Mouse (Mus musculus): Measurements from ENCODE around the gene Utp4. TPM values are rescaled to one million over a fixed set of nuclear protein-coding genes. Genes with fewer than 3 reads are reported as not detected.
A peak's percentile ranks its signal among the peaks of the same experiment; 100 is the strongest.

Gene Utp4
- total and polyA plus RNA-seq, 3 experiments, result 20.5 to 50.1 (median 40.6) TPM

DNA sequence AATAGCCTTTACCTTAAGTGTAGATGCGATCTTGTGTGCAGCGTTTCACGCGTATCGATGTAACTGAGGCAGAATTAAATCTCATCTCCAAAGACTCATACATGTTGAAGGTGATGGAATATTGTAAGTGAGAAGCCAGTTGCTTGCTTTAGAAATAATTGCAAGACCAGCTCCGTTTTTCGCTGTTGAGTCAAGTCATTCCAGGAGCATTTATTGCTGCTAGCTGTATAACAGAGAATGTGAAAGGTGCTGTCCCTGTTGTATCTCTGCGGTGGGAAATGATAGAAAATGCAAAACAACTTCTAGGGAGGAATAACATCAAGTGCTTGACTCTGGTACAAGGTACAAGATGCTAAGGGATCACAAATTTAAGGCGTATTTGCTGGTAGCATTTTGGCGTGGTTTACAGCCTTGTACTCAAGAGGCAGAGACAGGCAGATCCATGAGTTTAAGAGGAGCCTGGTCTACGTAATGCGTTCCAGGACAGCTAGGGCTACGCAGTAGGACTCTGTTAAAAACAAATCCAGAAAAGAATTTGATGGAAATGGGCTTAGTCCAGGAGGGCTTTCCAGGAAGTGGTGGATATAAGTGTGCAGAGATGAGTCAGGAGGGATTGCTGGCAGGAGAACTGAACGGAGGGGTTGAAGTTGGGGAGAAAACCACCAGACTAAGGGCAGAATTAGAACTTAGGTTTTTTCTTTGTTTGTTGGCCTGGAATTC lies 43.8 kb downstream of the Utp4 start:
- no peak for DNase-seq

DNA sequence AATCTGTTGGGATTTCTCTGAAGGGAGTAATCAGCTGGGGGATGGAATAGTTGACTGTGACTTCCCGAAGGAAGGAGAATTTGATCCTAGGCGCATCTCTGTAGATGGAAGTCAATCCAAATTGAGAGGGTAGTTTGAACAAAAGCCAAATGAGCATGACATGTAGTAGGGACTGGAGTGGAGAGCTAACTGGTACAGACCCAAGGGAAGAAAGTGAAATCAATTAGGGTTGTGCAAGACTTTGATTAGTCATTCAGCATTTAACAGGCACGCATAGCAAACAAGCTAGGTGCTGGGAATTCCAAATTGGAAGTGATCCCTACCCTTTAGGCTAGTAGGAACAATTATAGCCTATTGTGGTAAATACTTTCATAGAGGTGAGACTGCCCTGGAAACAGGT lies 48.4 kb downstream of the Utp4 start:
- no peak for DNase-seq

DNA sequence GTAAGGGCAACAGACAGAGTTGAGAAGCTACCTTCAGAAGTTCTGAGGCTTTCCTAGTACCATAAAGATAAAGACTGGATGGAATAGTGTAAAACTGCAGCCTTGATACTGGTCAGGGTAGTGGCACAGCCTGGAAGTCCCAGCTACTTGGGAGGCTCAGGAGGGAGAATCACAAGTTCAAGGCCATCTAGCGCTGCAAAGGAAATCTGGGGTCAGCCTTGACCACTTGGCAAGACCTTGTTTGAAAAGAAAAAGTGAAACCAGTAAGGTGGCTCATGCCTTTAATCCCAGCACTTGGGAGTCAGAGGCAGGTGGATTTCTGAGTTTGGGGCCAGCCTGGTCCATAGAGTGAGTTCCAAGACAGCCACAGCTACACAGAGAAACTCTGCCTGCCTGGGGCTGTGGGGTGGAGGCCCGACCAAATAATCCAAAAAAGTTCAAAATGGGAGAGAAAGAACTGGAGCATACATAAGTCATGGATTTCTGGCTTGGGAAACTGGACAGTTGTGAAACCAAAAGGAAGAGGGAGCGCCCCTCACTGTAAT lies 50.5 kb downstream of the Utp4 start:
- peak; percentile 61 for DNase-seq

DNA sequence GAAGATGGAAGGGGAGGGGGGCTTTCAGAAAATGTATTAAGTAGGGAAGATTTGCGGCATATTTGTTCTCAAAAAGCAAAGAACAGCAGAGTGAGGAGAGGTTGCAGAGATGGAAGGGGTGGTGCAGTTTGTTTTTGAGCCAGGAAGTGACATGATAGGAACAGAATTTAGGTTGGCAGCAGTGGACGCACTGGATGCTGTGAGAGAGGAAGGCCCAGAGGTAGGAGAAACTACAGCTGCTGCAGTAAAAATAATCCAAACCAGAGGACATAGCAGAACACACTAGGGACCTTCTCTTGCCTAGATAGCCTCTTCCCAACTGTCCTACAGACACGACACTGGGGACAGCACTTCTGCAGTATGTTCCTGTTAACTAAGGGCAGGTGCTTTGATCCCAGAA lies 51.3 kb downstream of the Utp4 start:
- no peak for DNase-seq

DNA sequence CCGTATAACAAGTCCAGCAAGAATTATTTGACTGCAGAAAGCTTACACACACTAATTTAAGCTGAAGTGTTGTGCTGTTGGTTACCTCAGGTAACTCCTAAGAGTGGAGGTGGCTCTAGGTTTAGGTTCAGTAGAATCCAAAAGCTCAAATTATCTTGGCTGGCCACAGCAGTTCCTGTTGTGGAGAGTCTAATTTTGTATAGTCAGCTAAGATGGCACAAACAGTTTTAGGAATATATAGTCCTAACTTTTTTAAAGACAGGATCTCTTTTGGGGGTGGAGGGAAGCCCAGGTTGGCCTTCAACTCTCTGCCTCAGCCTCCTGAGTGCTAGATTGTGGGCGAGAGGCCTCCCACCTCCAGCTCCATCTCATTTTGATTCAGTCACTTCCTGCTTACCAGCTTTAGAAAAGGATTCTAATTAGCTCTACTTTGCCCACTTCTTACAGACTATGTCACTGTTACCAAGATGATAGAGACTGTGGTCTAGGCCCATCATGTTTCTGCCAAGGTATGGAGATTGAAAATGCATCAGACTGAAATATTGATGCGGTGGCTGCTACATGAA lies 55.3 kb downstream of the Utp4 start:
- DNase-seq, result no peak

DNA sequence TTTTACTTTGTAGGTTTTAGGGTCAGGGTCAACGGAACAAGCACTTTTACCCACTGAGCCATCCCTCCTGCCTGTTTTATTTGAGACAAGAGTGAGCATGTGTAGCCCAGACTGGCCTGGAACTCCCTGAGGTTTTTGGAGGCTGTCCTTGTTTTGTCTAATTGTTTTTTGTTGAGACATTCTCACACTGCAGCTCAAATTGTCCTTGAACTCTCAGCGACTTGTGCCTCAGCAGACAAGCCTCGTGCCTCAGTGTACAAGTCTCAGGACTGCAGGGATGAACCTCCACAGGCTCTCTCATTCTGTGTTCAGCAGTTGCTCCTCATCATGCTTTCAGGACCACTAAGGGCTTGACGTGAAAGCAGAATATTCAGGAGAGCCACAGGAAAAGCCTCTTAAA lies 58.3 kb downstream of the Utp4 start:
- DNase-seq, result no peak

DNA sequence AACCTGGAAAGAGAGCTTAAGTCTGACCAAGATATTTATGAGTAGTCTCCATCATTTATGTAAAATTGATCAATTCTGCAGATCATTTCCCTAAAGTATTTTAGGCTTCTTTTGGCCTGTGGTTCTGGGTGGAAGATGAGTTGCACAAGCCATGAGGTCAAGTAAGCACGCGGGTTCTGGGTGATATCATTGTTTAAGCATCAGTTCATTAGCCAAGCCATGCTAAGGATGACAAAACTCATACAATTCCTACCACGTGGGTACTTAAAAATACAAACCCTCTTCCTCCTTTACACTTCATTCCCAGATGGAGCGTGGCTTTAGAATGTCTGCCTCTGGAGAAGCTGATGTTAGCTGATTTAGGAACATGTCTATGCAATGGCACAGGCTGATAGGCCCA lies 60.1 kb downstream of the Utp4 start:
- no peak for DNase-seq

DNA sequence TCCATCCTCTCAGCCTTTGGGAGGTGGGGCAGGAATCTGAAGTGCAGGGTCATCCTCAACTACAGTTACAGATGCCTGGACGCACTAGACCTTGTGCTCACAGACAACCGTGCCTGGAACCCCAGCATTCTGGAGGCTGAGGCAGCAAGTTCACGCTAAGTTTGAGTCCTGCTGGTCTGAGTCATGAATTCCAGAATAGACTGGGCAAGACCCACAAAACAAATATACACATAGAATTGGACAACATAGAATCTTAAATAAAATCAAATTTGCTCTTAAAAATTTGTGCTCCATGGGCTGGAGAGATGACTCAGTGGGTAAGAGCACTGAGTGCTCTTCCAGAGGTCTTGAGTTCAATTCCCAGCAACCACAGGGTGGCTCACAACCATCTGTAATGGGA lies 63.6 kb downstream of the Utp4 start:
- no peak for DNase-seq

DNA sequence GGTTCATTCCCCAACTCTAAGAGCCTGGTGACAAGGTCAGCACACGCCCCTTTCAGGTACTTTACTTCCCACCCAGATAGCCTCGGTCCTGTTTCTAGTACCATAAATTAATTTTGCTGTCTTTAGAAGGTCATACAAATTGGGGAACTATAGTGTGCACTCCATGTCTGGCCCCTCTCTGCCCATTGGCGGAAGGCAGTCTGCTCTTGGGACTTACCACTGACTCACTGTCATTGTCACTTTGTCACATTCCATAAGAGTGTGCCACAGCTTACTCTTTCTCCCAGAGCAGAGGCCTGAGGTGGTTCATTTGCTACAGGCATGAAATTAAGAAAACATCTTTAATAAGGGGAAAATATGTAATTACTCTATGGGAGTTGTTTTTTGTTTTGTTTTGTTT lies 64.8 kb downstream of the Utp4 start:
- DNase-seq, result no peak

DNA sequence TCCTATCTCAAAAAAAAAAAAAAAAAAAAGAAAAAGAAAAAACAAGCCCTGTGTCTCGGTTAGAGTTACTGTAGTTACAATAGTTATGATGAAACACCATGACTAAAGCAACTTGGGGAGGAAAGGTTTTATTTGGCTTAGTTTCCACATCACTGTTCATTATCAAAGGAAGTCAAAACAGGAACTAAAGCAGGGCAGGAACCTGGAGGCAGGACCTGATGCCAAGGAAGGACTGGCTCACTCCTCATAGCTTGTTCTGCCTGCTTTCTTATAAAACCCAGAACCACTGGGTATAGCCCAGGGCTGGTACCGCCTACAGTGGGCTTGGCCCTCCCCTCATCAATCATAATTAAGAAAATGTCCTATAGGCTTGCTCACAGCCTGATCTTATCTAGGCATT lies 66.2 kb downstream of the Utp4 start:
- no peak for DNase-seq

DNA sequence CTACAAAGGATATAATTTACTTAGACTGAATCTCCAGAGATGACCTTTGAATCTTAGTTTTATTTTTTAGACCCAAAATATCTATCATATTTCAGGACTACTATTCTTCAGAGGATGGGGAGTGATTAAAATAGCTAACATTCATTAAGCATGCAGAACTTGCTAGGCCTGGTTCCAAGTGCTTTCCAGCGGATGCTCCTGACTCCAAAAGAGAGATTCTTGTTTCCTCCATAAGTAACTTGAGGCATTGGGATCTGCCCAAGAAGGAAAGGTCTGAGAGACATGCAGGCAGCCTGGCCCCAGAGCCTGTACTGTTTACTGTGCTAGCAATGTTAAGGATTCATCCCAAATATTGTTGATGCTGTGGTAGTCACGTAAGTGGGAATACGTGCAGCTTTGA lies 68.9 kb downstream of the Utp4 start:
- DNase-seq, result no peak

DNA sequence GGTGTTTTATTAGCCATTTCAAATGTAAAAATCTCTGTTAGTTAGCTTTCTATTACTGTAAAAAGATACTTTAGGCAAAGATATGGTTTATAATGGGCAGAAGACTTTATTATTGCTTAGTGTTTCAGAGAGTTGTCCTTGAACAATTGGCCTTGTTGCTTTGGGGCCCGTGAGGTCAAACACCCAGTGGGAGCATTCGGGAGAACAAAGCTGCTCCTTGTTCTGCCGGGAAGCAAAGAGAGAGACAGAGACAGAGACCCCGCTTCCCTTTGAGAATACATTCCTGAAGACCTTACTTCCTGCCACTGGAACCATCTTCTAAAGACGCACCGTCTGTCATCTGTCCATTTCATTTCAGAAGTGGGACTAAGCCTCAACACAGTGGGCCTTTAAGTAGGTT lies 69.9 kb downstream of the Utp4 start:
- DNase-seq, result no peak

DNA sequence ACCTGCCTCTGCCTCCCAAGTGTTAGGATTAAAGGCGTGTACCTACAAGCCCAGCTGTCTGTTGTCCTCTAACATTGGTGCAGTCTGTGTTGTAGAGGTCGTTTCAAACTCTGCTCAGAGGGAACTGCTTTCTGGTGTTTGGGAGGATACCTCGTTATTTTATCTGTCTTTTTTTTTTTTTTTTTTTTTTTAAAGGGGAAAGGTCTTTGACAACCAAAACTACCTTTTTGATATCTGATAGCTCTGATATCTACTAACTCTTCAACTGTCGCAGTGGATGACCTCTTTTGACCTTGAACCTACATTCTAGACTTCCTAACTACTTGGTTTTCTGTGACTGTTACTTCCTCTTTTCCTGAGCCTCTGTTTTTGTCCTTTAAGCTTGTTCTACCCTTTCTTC lies 71.1 kb downstream of the Utp4 start:
- DNase-seq, result no peak

DNA sequence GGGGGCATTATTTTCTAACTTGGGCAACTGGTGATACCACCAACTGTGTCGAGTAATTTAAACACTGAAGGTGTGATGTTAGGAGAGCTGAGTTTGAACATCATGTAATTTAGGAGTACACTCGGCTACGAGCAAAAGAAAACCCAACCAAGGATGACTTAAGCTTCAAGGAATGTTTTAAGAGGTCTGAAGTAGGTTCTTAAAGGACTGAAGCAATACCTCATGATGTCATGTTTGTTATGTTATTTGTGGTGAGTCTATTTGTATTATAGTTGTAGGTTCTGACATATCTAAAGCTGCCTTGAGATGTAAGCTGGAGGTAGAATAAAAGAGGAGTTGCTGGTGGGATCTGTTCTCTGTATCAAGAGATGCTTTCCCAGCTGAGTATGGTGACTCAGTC lies 76.5 kb downstream of the Utp4 start:
- no peak for DNase-seq

DNA sequence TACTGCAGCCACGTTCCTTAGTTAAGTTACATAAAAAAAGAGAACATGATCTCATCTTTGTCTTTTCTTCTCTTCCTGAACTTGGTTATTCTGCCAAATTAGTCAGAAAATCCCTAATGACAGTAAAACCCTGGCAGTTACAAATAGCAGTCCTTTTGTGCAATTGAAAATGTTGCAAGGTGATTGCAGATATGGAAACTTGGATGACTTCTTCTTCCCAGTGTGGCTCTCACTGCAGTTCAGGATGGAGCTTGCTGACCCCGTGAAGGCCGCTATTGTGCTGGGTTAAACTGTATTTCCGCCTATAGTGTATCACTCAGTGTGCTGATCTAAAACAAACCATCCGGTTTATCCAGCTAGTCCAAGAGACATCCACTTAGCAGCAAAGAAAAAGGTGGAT lies 78.5 kb downstream of the Utp4 start:
- DNase-seq, result peak; percentile 57

Other genes starting within 250 kb of the Utp4 start
- gene Tango6, start 210.6 kb upstream of the Utp4 start, total RNA-seq (2021), result 10 to 100 TPM in 1 of 2 experiments, 1 to 10 TPM in 1; 7.9 to 10.9 TPM
- 4.1 and 4.8 TPM in 2 replicates for gene Tango6, start 210.6 kb upstream of the Utp4 start, polyA plus RNA-seq (2012; rRNA removed)
- under 1 TPM; 0.35 to 0.37 TPM for gene Has3, start 23.4 kb upstream of the Utp4 start, total RNA-seq (2021)
- gene Has3, start 23.4 kb upstream of the Utp4 start, polyA plus RNA-seq (2012; rRNA removed), result 0.50 and 0.68 TPM in 2 replicates
- 10 to 100 TPM; 21.7 to 27.9 TPM for gene Sntb2, start 42.1 kb downstream of the Utp4 start, total RNA-seq (2021)
- gene Sntb2, start 42.1 kb downstream of the Utp4 start, polyA plus RNA-seq (2012; rRNA removed), result 8.4 and 10.7 TPM in 2 replicates
- 10 to 100 TPM; 78.8 to 99.8 TPM for gene Vps4a, start 137.6 kb downstream of the Utp4 start, total RNA-seq (2021)
- 17.8 and 19.4 TPM in 2 replicates for gene Vps4a, start 137.6 kb downstream of the Utp4 start, polyA plus RNA-seq (2012; rRNA removed)
- 10 to 100 TPM; 40.4 to 62.3 TPM for gene Pdf, start 155.0 kb downstream of the Utp4 start, total RNA-seq (2021)
- gene Pdf, start 155.0 kb downstream of the Utp4 start, polyA plus RNA-seq (2012; rRNA removed), result 133 and 144 TPM in 2 replicates
- gene Cog8, start 163.1 kb downstream of the Utp4 start, total RNA-seq (2021), result 10 to 100 TPM; 36.6 to 37.6 TPM
- 31.1 and 36.8 TPM in 2 replicates for gene Cog8, start 163.1 kb downstream of the Utp4 start, polyA plus RNA-seq (2012; rRNA removed)
- 10 to 100 TPM; 49.3 to 54.3 TPM for gene Nip7, start 163.2 kb downstream of the Utp4 start, total RNA-seq (2021)
- gene Nip7, start 163.2 kb downstream of the Utp4 start, polyA plus RNA-seq (2012; rRNA removed), result 15.3 and 17.2 TPM in 2 replicates
- not detected for gene Tmed6, start 172.0 kb downstream of the Utp4 start, total RNA-seq (2021)
- gene Tmed6, start 172.0 kb downstream of the Utp4 start, polyA plus RNA-seq (2012; rRNA removed), result not detected in 2 replicates
- 10 to 100 TPM; 22.9 to 23.5 TPM for gene Terf2, start 202.9 kb downstream of the Utp4 start, total RNA-seq (2021)
- 5.5 and 6.3 TPM in 2 replicates for gene Terf2, start 202.9 kb downstream of the Utp4 start, polyA plus RNA-seq (2012; rRNA removed)